Mouse (Mus musculus) lung, postnatal 0 days (tissue): ENCODE data around the gene Rabep2.

Experiments used
- CTCF ChIP-seq: IDR thresholded peaks from 2 replicates; pipeline ENCODE4 v1.5.1; 2016; ENCODE audit warnings: antibody characterized with exemption, mild to moderate bottlenecking
- EP300 ChIP-seq: IDR thresholded peaks from 2 replicates; pipeline ENCODE4 v1.6.1; 2016; ENCODE audit warnings: antibody characterized with exemption, mild to moderate bottlenecking, control low read depth

GRCm38 (mm10) chr7:126434726-126435125 lies 6.2 kb downstream of the Rabep2 start:
- TF ChIP-seq CTCF: no peak
- no peak for TF ChIP-seq EP300
